Mouse (Mus musculus): ENCODE measurements at regions not wholly inside any gene's neighbourhood (a gene's known extent, or its start where the extent isn't known, plus 50 kb on each side); places are given as distances from the start of the nearest gene placed in this dataset.

GRCm38 (mm10) chr1:105170979-105171378 lies 185.5 kb downstream of the Rnf152 start (continued):
- TF ChIP-seq MEF2A (IDR thresholded peaks at IDR 0.05; ENCODE audit: extremely low read depth, insufficient replicate concordance, low read depth, low read length, poor library complexity, severe bottlenecking), result peak; percentile 55; the same call in 1 of the 2 replicates
- TF ChIP-seq EP300 (IDR thresholded peaks at IDR 0.05; ENCODE audit: low read depth in 1 of 2, low read length in 2 of 2), result peak; percentile 85 to 92
- TF ChIP-seq MAFK (IDR thresholded peaks at IDR 0.05; ENCODE audit: borderline replicate concordance, low read depth, low read length), result 0 out of 2 replicates have a peak, but pooled peaks have one; percentile 13
- TF ChIP-seq MAX (IDR thresholded peaks at IDR 0.05; ENCODE audit: low read length), result peak; percentile 38; the same call in 1 of the 2 replicates
- no peak for TF ChIP-seq POLR2AphosphoS5 (IDR thresholded peaks at IDR 0.05; ENCODE audit: borderline replicate concordance, low read depth, low read length)

- DNase-seq (ENCODE audit: low read depth, low spot score), result peak; percentile 74
- peaks cover 0 to 27% of the 10 kb centered on the region in 2 experiments; a peak in 2 of 4 replicates for H3K36me3 ChIP-seq (ENCODE audit: control insufficient read depth in 1 of 2, insufficient read depth in 2 of 2, low read length in 2 of 2)
- H3K27ac ChIP-seq (ENCODE audit: control insufficient read depth, low read depth, low read length), result peak overlapping the region; percentile 11; the same call in 1 of the 2 replicates
- no peak overlapping the region for H3K9ac ChIP-seq (ENCODE audit: control insufficient read depth, low read depth, low read length, poor library complexity, severe bottlenecking)
- no peaks in the 10 kb centered on the region for H3K27me3 ChIP-seq (ENCODE audit: control insufficient read depth in 1 of 2, insufficient read depth in 2 of 2, low read length in 2 of 2)
- H3K4me3 ChIP-seq (ENCODE audit: control insufficient read depth in 1 of 2, insufficient read depth in 1 of 2, low read depth in 2 of 2, low read length in 2 of 2), result peak overlapping the region in 1 of 2 experiments; percentile 5; a peak in 1 of 4 replicates
- H3K4me1 ChIP-seq (ENCODE audit: control insufficient read depth in 1 of 2, insufficient read depth in 2 of 2, low read length in 2 of 2), result peaks cover 14 to 21% of the 10 kb centered on the region in 2 experiments
- no peaks in the 10 kb centered on the region for H3K9me3 ChIP-seq (replicated peaks; ENCODE audit: insufficient read depth, low read length)
- H3K79me2 ChIP-seq (ENCODE audit: control insufficient read depth, insufficient read depth, low read length, poor library complexity), result no peaks in the 10 kb centered on the region
- TF ChIP-seq CHD2 (IDR thresholded peaks at IDR 0.05; ENCODE audit: low read length) (no peak), SMC3 (IDR thresholded peaks at IDR 0.05; ENCODE audit: low read depth, low read length) (no peak), ZNF384 (IDR thresholded peaks at IDR 0.05; ENCODE audit: low read depth, low read length) (no peak), HCFC1 (IDR thresholded peaks at IDR 0.05; ENCODE audit: low read depth, low read length) (0 out of 2 replicates have a peak, but pooled peaks have one; percentile 42), MAX (IDR thresholded peaks at IDR 0.05; ENCODE audit: low read length) (0 out of 2 replicates have a peak, but pooled peaks have one; percentile 25), NRF1 (IDR thresholded peaks at IDR 0.05; ENCODE audit: insufficient read depth, low read depth, low read length, poor library complexity, severe bottlenecking) (no peak), BHLHE40 (IDR thresholded peaks at IDR 0.05; ENCODE audit: borderline replicate concordance, low read depth, low read length) (peak; percentile 52; the same call in 1 of the 2 replicates), TAL1 (IDR thresholded peaks at IDR 0.05; ENCODE audit: low read length) (no peak), ZKSCAN1 (IDR thresholded peaks at IDR 0.05; ENCODE audit: low read depth, low read length) (no peak), RCOR1 (IDR thresholded peaks at IDR 0.05; ENCODE audit: low read depth, low read length) (peak; percentile 52; the same call in 1 of the 2 replicates), POLR2A (IDR thresholded peaks at IDR 0.05; ENCODE audit: control insufficient read depth in 1 of 2, insufficient read depth in 1 of 2, low read depth in 1 of 2, low read length in 2 of 2, poor library complexity in 1 of 2) (no peak), MAZ (IDR thresholded peaks at IDR 0.05; ENCODE audit: low read depth, low read length) (0 out of 2 replicates have a peak, but pooled peaks have one; percentile 24), EP300 (IDR thresholded peaks at IDR 0.05; ENCODE audit: low read depth in 1 of 2, low read length in 2 of 2) (peak; percentile 41 to 66; a peak in 3 of 4 replicates), TCF12 (IDR thresholded peaks at IDR 0.05; ENCODE audit: low read depth, low read length) (no peak), UBTF (IDR thresholded peaks at IDR 0.05; ENCODE audit: borderline replicate concordance, insufficient read depth, low read depth, low read length) (no peak), MAFK (IDR thresholded peaks at IDR 0.05; ENCODE audit: borderline replicate concordance, low read depth, low read length) (no peak), MEF2A (IDR thresholded peaks at IDR 0.05; ENCODE audit: extremely low read depth, insufficient replicate concordance, low read depth, low read length, poor library complexity, severe bottlenecking) (no peak), MYB (IDR thresholded peaks at IDR 0.05; ENCODE audit: low read depth, low read length) (no peak), POLR2AphosphoS2 (IDR thresholded peaks at IDR 0.05; ENCODE audit: low read length) (no peak), MXI1 (IDR thresholded peaks at IDR 0.05; ENCODE audit: low read depth, low read length) (0 out of 2 replicates have a peak, but pooled peaks have one; percentile 19), CHD1 (IDR thresholded peaks at IDR 0.05; ENCODE audit: low read depth, low read length) (no peak), E2F4 (IDR thresholded peaks at IDR 0.05; ENCODE audit: borderline replicate concordance, low read depth, low read length) (no peak), JUND (IDR thresholded peaks at IDR 0.05; ENCODE audit: low read depth, low read length) (no peak), NELFE (IDR thresholded peaks at IDR 0.05; ENCODE audit: low read depth, low read length) (peak; percentile 27; the same call in 1 of the 2 replicates), ETS1 (IDR thresholded peaks at IDR 0.05; ENCODE audit: low read depth, low read length) (peak; percentile 41), ZC3H11A (IDR thresholded peaks at IDR 0.05; ENCODE audit: low read depth, low read length) (no peak), SIN3A (IDR thresholded peaks at IDR 0.05; ENCODE audit: low read length) (no peak; the same call in 1 of the 2 replicates), POLR2AphosphoS5 (IDR thresholded peaks at IDR 0.05; ENCODE audit: borderline replicate concordance, low read depth, low read length) (no peak), USF1 (IDR thresholded peaks at IDR 0.05; ENCODE audit: low read depth, low read length) (no peak), KAT2A (conservative IDR thresholded peaks at IDR 0.05; ENCODE audit: low read depth, low read length) (no peak), TBP (IDR thresholded peaks at IDR 0.05; ENCODE audit: low read depth, low read length) (no peak), ELF1 (IDR thresholded peaks at IDR 0.05; ENCODE audit: low read depth, low read length) (0 out of 2 replicates have a peak, but pooled peaks have one; percentile 39), GABPA (IDR thresholded peaks at IDR 0.05; ENCODE audit: low read depth, low read length) (no peak)
Measured at GRCm38 (mm10) chr1:105170114-105170506, 186.4 kb downstream of the Rnf152 start.

Data from MEL (cell line).